Mouse (Mus musculus): Measurements from ENCODE around the gene Kcnh2. TPM values are rescaled to one million over a fixed set of nuclear protein-coding genes. Genes with fewer than 3 reads are reported as not detected.
A peak's percentile ranks its signal among the peaks of the same experiment; 100 is the strongest.
"Not testable (repeated sequence)": the region's sequence is repeated elsewhere in the genome, so short reads cannot be mapped to it uniquely, and the experiment has no call there.

Gene Kcnh2
- 10 to 100 TPM; 59.3 to 68.5 TPM for total RNA-seq (2021)
- 119 and 121 TPM in 2 replicates for polyA plus RNA-seq (2012; rRNA removed)
- long read RNA-seq, full-length matches to known transcripts: 44 of 63 reads
- long read RNA-seq, partial matches to known transcripts: 10 of 63 reads
- long read RNA-seq, other reads (novel, unspliced or antisense): 9 of 63 reads

DNA sequence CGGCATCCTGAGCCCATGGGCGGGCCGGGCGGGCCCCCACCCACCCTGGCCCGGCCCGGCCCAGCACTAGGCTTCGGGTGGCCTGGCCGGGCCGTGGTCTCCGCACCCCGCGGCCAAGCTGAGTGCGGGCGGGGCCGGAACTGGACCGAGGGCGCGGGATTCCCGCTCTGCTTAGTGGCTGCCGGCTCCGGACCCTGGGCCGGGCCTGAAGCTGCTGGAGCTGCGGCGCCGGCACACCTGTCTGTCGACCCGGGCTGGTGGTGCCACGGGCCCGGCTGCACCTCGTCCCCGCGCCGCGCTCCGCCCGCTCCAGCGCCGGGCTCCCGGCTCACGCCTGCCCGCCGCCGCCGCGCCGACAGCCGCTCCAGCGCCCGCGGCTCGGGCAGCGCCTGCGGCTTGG lies at the start of gene Kcnh2:
TSS of gene Kcnh2 (minus strand) at position 327 of the 400 bp plus-strand sequence.
- peak within 1 kb of the TSS; percentile 92 for H3K27ac ChIP-seq
- H3K27me3 ChIP-seq (ENCODE audit: control insufficient read depth, insufficient read depth, low read length): no peaks in the 10 kb centered on the region; the same call in 1 of the 2 replicates
- TF ChIP-seq EP300 (IDR thresholded peaks at IDR 0.05; ENCODE audit: insufficient read depth, low read depth, low read length) (no peak), POLR2A (IDR thresholded peaks at IDR 0.05; ENCODE audit: insufficient read depth, low read depth, low read length) (no peak), CTCF (IDR thresholded peaks at IDR 0.05) (no peak)

DNA sequence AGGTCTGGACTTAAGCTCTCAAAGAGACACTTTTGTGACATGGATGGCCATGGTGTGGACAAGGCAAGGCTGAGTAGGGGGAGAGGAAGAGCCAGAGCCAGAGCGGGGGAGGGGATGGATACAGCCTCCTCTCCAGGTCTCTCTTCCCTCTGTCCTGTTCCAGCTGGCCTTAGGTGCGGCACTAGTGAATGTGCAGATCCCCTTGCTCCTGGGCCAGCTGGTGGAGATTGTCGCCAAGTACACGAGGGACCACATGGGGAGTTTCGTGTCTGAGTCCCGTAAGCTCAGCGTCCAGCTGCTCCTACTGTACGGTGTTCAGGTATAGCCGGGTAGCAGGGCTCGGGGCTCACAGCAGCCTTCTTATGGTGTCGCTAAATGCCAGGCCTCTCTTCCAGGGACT lies 49.0 kb upstream of the Kcnh2 start:
- Histone ChIP-seq H3K4me1 (ENCODE audit: control insufficient read depth, insufficient read depth, low read length) (no peaks in the 10 kb centered on the region), H3K9ac (ENCODE audit: low read depth, low read length) (no peak overlapping the region), H3K36me3 (ENCODE audit: control insufficient read depth, insufficient read depth, low read length) (no peaks in the 10 kb centered on the region), H3K79me2 (replicated peaks; ENCODE audit: control insufficient read depth, insufficient read depth, low read length) (no peaks in the 10 kb centered on the region), H3K4me3 (no peak overlapping the region), H3K27me3 (ENCODE audit: control insufficient read depth, insufficient read depth, low read length) (no peaks in the 10 kb centered on the region), H3K27ac (no peak overlapping the region)
- TF ChIP-seq EP300 (IDR thresholded peaks at IDR 0.05; ENCODE audit: insufficient read depth, low read depth, low read length): no peak
- TF ChIP-seq POLR2A (IDR thresholded peaks at IDR 0.05; ENCODE audit: insufficient read depth, low read depth, low read length): no peak
- TF ChIP-seq CTCF (IDR thresholded peaks at IDR 0.05): no peak
- intact Hi-C loops (cut with DNase I): no loop called here
- WGBS: 86% methylated on average over 11 of the region's 11 CpGs
- no peak for DNase-seq

More for the DNA sequence above, at the start of gene Kcnh2:
- peaks cover 6% of the 10 kb centered on the region for H3K4me1 ChIP-seq (ENCODE audit: control insufficient read depth, insufficient read depth, low read length)
- DNase-seq: no peak
- WGBS: 1% methylated on average over 42 of the region's 53 CpGs
- H3K4me3 ChIP-seq: peak within 1 kb of the TSS; percentile 66
- intact Hi-C loops (cut with DNase I): no loop called here
- H3K36me3 ChIP-seq (ENCODE audit: control insufficient read depth, insufficient read depth, low read length): no peaks in the 10 kb centered on the region; the same call in 1 of the 2 replicates
- peak within 1 kb of the TSS; percentile 72 for H3K9ac ChIP-seq (ENCODE audit: low read depth, low read length)
- H3K79me2 ChIP-seq (replicated peaks; ENCODE audit: control insufficient read depth, insufficient read depth, low read length): no peaks in the 10 kb centered on the region

DNA sequence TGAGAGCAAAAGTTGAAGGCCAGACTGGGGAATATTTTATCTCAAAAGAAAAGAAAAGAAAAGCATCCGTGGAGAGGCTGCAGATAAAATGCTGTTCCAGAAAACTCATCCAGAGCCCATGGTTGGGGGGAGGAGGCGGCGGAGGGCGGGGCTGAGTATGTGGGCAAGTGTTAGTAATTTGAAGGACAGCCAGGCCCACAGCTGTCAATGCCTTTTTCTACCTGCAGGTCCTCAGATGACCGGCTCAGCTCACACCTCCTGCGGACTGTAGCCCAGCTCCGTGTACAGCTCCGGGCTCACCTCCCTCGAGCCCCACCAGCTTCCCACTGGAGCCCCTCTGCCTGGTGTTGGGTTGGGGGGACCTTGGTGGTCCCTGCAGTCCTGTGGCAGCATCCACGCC lies 48.3 kb upstream of the Kcnh2 start:
- Histone ChIP-seq H3K4me1 (ENCODE audit: control insufficient read depth, insufficient read depth, low read length) (no peaks in the 10 kb centered on the region), H3K9ac (ENCODE audit: low read depth, low read length) (no peak overlapping the region), H3K27ac (no peak overlapping the region), H3K79me2 (replicated peaks; ENCODE audit: control insufficient read depth, insufficient read depth, low read length) (no peaks in the 10 kb centered on the region), H3K4me3 (no peak overlapping the region), H3K36me3 (ENCODE audit: control insufficient read depth, insufficient read depth, low read length) (no peaks in the 10 kb centered on the region), H3K27me3 (ENCODE audit: control insufficient read depth, insufficient read depth, low read length) (no peaks in the 10 kb centered on the region)
- intact Hi-C loops (cut with DNase I): no loop called here
- TF ChIP-seq CTCF (IDR thresholded peaks at IDR 0.05): no peak
- no peak for TF ChIP-seq EP300 (IDR thresholded peaks at IDR 0.05; ENCODE audit: insufficient read depth, low read depth, low read length)
- TF ChIP-seq POLR2A (IDR thresholded peaks at IDR 0.05; ENCODE audit: insufficient read depth, low read depth, low read length): no peak
- 74% methylated on average over 10 of the region's 10 CpGs for WGBS
- DNase-seq: no peak

DNA sequence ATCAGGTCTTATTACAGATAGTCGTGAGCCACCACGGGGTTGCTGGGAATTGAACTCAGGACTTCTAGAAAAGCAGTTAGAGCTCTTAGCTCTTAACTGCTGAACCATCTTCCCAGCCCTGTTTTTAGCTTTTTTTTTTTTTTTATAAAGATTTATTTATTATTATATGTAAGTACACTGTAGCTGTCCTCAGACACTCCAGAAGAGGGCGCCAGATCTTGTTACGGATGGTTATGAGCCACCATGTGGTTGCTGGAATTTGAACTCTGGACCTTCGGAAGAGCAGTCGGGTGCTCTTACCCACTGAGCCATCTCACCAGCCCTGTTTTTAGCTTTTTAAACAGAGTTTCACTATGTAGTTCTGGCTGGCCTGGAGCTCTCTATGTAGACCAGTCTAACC lies 44.9 kb upstream of the Kcnh2 start:
- H3K79me2 ChIP-seq (replicated peaks; ENCODE audit: control insufficient read depth, insufficient read depth, low read length); DNase-seq; intact Hi-C loops (cut with DNase I); H3K9ac ChIP-seq (ENCODE audit: low read depth, low read length); H3K4me3 ChIP-seq; H3K36me3 ChIP-seq (ENCODE audit: control insufficient read depth, insufficient read depth, low read length); H3K27ac ChIP-seq; H3K27me3 ChIP-seq (ENCODE audit: control insufficient read depth, insufficient read depth, low read length); H3K4me1 ChIP-seq (ENCODE audit: control insufficient read depth, insufficient read depth, low read length): not testable (repeated sequence)
- TF ChIP-seq CTCF (IDR thresholded peaks at IDR 0.05): peak; percentile 57
- WGBS: 88% methylated on average over 6 of the region's 6 CpGs

DNA sequence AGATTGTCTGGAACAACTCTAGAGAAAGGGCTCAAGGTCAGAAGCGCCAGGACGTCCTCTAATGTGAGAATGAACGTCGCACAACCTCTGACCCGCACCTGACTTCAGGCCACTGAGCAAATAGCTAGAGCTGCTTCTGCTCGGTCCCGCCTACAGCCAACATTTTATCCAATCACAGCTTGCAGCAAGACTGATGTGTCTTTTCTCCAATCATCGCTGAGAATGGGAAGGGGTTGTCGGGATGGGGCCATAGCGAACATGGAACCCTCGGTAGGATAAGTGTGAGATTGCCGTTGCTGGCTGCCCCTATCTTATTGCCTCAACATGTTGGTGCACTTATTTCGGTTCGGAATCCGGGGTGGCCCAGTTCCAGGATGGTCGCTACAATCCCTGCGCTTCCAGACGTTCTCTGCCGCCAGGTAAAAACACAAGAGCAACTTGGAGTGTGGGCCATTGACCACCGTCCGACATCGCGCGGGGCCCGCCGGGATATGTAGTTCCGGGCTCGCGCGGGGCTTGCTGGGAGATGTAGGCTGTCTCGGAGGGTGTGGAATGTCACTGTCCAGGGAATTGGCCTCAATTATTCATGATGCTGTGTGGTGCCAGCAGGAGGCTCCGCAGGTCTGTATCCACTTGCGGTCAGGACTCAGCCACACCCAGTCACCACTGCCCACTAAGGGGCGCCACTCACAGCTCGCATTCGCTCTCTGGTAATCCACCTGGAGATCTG lies 42.9 kb upstream of the Kcnh2 start:
- DNase-seq: peak; percentile 96 to 98
- intact Hi-C loops (cut with DNase I): loop anchor here (1.0 to 5.0 kb wide), 3 partner anchors 29 to 76 kb away; partner anchors contain the start of genes Cdk5 and Slc4a2
- TF ChIP-seq POLR2A (IDR thresholded peaks at IDR 0.05; ENCODE audit: insufficient read depth, low read depth, low read length) (peak; percentile 84), CTCF (IDR thresholded peaks at IDR 0.05) (peak; percentile 92), EP300 (IDR thresholded peaks at IDR 0.05; ENCODE audit: insufficient read depth, low read depth, low read length) (peak; percentile 63)
- no peaks in the 10 kb centered on the region for H3K79me2 ChIP-seq (replicated peaks; ENCODE audit: control insufficient read depth, insufficient read depth, low read length)
- H3K27me3 ChIP-seq (ENCODE audit: control insufficient read depth, insufficient read depth, low read length): no peaks in the 10 kb centered on the region
- peak overlapping the region; percentile 69 for H3K4me3 ChIP-seq
- no peaks in the 10 kb centered on the region for H3K36me3 ChIP-seq (ENCODE audit: control insufficient read depth, insufficient read depth, low read length)
- peak overlapping the region; percentile 58 for H3K9ac ChIP-seq (ENCODE audit: low read depth, low read length)
- H3K27ac ChIP-seq: peak overlapping the region; percentile 90
- WGBS: 1% methylated on average over 36 of the region's 36 CpGs
- peaks cover 2% of the 10 kb centered on the region for H3K4me1 ChIP-seq (ENCODE audit: control insufficient read depth, insufficient read depth, low read length)

DNA sequence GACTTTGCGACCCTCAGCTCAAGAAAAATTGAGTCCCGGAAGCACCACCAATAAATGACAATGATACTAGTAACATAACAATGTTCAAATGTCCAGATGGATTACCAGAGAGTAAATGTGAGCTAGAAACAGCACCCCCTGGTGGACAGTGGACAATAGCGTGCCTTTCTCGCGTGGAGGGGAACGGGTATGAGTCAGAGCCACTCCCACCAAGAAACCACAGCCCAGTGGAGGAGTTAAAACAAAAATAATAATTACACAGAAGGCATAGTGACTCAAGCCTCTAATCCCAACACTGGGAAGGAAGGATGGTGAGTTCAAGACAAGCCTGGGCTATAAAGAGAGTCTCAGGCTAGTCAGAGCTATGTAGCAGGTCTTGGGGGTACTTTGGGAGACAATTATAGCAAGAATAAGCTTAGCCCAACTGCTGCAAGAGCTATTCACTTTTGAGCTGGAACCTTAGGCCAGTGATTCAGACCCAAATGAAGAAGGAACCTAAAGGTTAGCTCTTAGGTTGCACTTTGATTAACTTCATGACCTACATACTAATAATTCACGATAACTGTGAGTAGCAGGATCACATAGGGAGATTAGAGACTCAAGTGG lies 42.1 kb upstream of the Kcnh2 start, which contains the start of gene Abcb8:
TSS of gene Abcb8 (plus strand) at position 272 of the 606 bp plus-strand sequence.
- Histone ChIP-seq H3K27ac (peak within 1 kb of the TSS; percentile 90), H3K4me1 (ENCODE audit: control insufficient read depth, insufficient read depth, low read length) (peaks cover 2% of the 10 kb centered on the region), H3K36me3 (ENCODE audit: control insufficient read depth, insufficient read depth, low read length) (no peaks in the 10 kb centered on the region), H3K4me3 (peak within 1 kb of the TSS; percentile 69), H3K9ac (ENCODE audit: low read depth, low read length) (peak within 1 kb of the TSS; percentile 58), H3K27me3 (ENCODE audit: control insufficient read depth, insufficient read depth, low read length) (no peaks in the 10 kb centered on the region), H3K79me2 (replicated peaks; ENCODE audit: control insufficient read depth, insufficient read depth, low read length) (no peaks in the 10 kb centered on the region)
- peak; percentile 76 to 83 for DNase-seq
- intact Hi-C loops (cut with DNase I): loop anchor here (2.0 to 5.0 kb wide), 2 partner anchors 36 to 57 kb away; no protein-coding TSS in a partner anchor
- WGBS: 21% methylated on average over 7 of the region's 7 CpGs
- peak; percentile 94 for TF ChIP-seq CTCF (IDR thresholded peaks at IDR 0.05)
- TF ChIP-seq EP300 (IDR thresholded peaks at IDR 0.05; ENCODE audit: insufficient read depth, low read depth, low read length): 0 out of 2 replicates have a peak, but pooled peaks have one; percentile 28
- TF ChIP-seq POLR2A (IDR thresholded peaks at IDR 0.05; ENCODE audit: insufficient read depth, low read depth, low read length): no peak
